Mouse (Mus musculus) 416B (cell line): Measurements from ENCODE around the gene Wdr54.

Source experiments
- DNase-seq: peaks from one replicate; pipeline ENCODE4 v3.0.0; 2011; ENCODE audit warnings: low read depth

Gene Wdr54

GRCm38 (mm10) chr6:83127419-83127818, 28.8 kb downstream of the Wdr54 start:
- DNase-seq = no peak

GRCm38 (mm10) chr6:83125331-83125730, 30.9 kb downstream of the Wdr54 start, which contains the start of gene Ino80b:
Gene Ino80b, minus strand, starts transcription at chr6:83125431.
- DNase-seq = no peak

- peak; percentile 99 for DNase-seq
Measured at GRCm38 (mm10) chr6:83124851-83125312, 31.3 kb downstream of the Wdr54 start.

- no peak for DNase-seq
Measured at GRCm38 (mm10) chr6:83122961-83123360, 33.2 kb downstream of the Wdr54 start.

GRCm38 (mm10) chr6:83121863-83122710, 34.1 kb downstream of the Wdr54 start:
- no peak for DNase-seq

- peak; percentile 100 for DNase-seq
Measured at GRCm38 (mm10) chr6:83120930-83121862, 35.0 kb downstream of the Wdr54 start, which contains the start of gene Wbp1. Gene Wbp1, minus strand, starts transcription at chr6:83121559.

- DNase-seq = no peak
Measured at GRCm38 (mm10) chr6:83119734-83120051, 36.5 kb downstream of the Wdr54 start.

GRCm38 (mm10) chr6:83118825-83119733, 37.1 kb downstream of the Wdr54 start:
- peak; percentile 90 for DNase-seq

GRCm38 (mm10) chr6:83118369-83118768, 37.8 kb downstream of the Wdr54 start:
- DNase-seq = no peak

- no peak for DNase-seq
Measured at GRCm38 (mm10) chr6:83117616-83118015, 38.6 kb downstream of the Wdr54 start.

GRCm38 (mm10) chr6:83117165-83117438, 39.1 kb downstream of the Wdr54 start:
- no peak for DNase-seq

- DNase-seq = no peak
Measured at GRCm38 (mm10) chr6:83116373-83117164, 39.6 kb downstream of the Wdr54 start.

- peak; percentile 35 for DNase-seq
Measured at GRCm38 (mm10) chr6:83115682-83116372, 40.4 kb downstream of the Wdr54 start.

- peak; percentile 91 for DNase-seq
Measured at GRCm38 (mm10) chr6:83115011-83115671, 41.1 kb downstream of the Wdr54 start, which contains the start of gene Mogs. Gene Mogs, plus strand, starts transcription at chr6:83115496.

- DNase-seq = no peak
Measured at GRCm38 (mm10) chr6:83111510-83112136, 44.6 kb downstream of the Wdr54 start.

GRCm38 (mm10) chr6:83108762-83109668, 47.2 kb downstream of the Wdr54 start, which contains the start of gene Mrpl53:
Gene Mrpl53, plus strand, starts transcription at chr6:83109040.
- peak; percentile 82 for DNase-seq

- peak; percentile 89 for DNase-seq
Measured at GRCm38 (mm10) chr6:83107566-83108400, 48.4 kb downstream of the Wdr54 start.
